Mouse (Mus musculus) hindlimb bud, embryonic 11.5 days (tissue): ENCODE measurements around the gene Adamtsl2.
A peak's percentile ranks its signal among the peaks of the same experiment; 100 is the strongest.

Source experiments
- DNase-seq: peaks from one replicate; pipeline ENCODE4 v3.0.0-alpha.2; 2012; ENCODE audit warnings: low read depth, low spot score; ENCODE audit errors: extremely low spot score

Gene Adamtsl2

DNA sequence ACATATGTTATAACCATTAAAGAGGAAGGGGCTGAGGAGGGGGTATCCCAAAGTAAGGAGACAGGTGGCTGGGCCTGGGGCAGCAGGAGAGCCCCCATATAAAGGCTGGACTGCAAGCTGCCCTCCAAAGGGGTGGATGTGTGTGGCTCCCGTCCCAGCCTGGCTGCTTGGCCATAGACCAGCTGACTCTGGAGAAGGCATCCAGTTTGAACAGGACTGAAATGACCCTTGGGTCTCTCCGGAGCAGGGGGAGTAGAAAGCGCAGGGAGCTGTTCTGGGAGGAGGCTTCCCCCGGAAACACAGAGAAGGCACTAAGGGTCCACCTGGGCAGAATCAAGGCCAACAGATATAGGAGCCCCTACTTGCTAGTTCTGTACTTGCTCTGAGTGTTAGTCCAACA, 4.4 kb upstream of the Adamtsl2 start:
- DNase-seq = no peak

DNA sequence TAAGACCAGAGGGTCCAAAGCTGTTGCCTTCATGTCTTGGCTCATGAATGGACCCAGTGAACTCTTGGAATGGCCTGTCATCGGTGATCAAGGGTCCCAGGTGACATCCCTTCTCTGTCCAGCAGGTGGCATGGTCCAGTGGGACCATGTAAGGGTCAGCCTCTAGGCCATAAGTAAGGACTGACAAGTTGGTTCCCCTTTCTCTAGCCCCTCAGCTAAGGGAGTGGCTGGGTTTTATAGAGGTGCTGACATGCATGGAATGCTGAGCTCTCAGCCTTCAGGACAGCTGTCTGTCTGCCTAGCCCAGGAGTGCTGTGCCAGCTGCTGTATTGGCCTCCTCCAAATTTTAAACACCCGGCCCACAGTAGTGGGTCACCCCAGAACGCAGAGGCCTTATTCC, 3.7 kb upstream of the Adamtsl2 start:
- no peak for DNase-seq

DNA sequence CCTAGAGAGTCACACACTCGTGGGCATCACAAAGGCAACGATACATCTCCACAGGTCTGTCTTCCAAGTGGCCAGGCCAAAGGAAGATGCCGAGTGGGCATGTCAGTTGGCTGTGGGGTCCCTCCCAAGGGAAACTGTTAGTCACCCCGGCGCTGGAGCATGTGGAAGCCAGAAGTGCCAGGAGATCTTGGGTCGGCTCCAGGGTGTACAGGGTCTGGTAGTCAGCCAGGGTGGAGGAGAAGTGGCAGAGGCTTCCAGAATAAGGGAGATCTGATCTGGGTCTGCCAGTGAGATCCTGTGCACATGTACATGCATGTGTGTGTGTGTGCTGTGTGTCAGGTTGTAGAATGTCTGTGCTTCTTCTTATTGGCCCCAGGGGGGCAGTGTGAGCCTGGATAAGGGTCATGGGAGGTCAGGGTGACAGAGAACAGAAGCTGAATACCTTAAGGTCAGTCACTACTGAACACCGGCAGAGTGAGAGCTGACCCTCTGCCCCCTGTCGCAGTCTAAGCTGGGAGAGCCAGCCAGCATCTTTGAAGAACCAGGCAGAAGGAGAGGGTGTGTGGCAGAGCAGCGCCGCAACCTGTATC, 1.4 kb upstream of the Adamtsl2 start:
- no peak for DNase-seq

GRCm38 (mm10) chr2:27078312-27078711, 867 bp upstream of the Adamtsl2 start:
- DNase-seq = no peak

GRCm38 (mm10) chr2:27079649-27080048, 470 bp downstream of the Adamtsl2 start:
- no peak for DNase-seq

GRCm38 (mm10) chr2:27083761-27084475, 4.7 kb downstream of the Adamtsl2 start:
- no peak for DNase-seq

DNA sequence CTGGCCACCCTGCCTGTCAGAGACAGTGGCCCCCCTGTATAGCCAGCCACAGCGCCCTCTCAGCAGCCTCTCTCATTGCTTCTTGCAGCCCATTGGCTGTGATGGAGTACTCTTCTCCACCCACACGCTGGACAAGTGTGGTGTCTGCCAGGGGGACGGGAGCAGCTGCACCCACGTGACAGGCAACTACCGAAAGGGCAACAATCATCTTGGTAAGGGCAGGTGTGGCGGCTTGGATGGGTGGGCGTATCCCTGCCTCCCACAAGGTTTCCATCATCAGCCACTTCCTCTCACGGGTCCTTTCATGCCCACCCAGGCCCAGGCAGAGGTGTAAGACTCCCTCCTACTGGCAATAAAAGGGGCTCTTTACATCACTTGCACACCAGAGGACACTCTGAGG, 5.8 kb downstream of the Adamtsl2 start:
- DNase-seq = no peak

- DNase-seq = no peak
Observed at GRCm38 (mm10) chr2:27085801-27086200, 6.6 kb downstream of the Adamtsl2 start.

GRCm38 (mm10) chr2:27086483-27087010, 7.4 kb downstream of the Adamtsl2 start:
- DNase-seq = no peak

DNA sequence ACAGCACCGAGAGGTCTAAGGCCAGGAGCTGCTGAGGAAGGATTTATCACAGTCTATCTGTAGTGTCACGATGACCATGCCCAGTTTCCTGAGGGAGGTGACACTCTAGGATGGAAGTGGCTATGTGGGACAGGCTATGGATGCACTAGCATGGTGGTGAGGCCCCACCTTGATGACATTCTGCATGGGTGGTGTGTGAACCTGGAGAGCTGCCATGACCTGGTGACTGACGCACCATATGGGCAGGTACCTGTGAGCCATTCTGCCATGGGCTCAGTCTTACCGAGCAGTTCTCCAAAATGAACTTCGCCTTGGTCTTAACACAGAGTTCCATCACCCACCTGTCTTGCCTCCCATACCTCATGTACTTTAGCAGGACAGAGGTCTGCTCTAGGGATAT, 8.4 kb downstream of the Adamtsl2 start:
- no peak for DNase-seq

DNA sequence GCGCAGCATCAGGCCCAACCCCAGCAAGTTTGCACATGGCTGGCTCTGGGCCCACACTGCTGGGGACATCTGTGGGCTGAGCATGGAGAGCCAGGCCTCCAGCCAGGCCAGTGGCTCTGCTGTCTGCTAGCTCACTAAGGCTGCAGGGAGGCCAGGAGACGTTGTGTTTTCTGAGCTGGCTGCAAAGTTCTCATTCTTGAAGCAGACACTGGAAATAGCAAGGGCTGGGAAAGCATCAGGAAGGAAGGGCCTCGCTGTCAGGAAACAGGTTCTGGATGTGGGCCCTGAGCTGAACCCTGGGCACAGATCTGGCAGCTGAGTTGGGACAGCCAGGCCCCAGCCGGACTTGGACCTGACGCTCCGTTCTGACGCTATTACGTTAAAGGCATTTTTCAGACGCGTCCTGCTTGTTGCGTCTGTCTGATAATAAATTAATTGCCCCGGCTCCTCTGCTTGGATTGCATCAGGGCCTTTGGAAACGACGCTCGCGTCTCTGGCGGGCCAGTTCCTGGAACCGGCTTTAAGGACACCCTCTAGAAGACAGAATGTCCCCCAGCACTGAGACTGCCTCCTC, 9.0 kb downstream of the Adamtsl2 start:
- no peak for DNase-seq

GRCm38 (mm10) chr2:27088700-27089099, 9.5 kb downstream of the Adamtsl2 start:
- no peak for DNase-seq

GRCm38 (mm10) chr2:27089238-27089637, 10.1 kb downstream of the Adamtsl2 start:
- DNase-seq = no peak

DNA sequence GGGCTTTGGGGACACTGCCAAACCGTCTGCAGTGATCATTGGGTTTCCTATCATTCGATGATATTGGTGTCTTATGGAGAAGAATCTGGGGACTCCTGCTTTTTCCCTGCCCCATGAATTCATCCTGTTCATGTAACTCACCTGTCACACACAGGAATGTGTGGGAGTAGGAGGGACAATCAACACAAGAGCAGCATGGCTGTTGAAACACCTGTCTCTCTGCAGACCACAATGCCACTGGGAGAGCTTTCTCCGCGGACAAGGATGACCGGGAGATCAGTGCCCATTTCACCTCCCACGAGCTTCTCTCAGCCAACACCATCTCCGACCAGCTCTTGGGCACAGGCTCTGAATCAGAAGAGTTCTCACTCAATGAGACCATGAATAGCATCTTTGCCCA, 16.0 kb downstream of the Adamtsl2 start:
- no peak for DNase-seq

- no peak for DNase-seq
Observed at GRCm38 (mm10) chr2:27096341-27096981, 17.3 kb downstream of the Adamtsl2 start.

- no peak for DNase-seq
Observed at GRCm38 (mm10) chr2:27097241-27097656, 18.1 kb downstream of the Adamtsl2 start.

- DNase-seq = no peak
Observed at GRCm38 (mm10) chr2:27097776-27098175, 18.6 kb downstream of the Adamtsl2 start.

DNA sequence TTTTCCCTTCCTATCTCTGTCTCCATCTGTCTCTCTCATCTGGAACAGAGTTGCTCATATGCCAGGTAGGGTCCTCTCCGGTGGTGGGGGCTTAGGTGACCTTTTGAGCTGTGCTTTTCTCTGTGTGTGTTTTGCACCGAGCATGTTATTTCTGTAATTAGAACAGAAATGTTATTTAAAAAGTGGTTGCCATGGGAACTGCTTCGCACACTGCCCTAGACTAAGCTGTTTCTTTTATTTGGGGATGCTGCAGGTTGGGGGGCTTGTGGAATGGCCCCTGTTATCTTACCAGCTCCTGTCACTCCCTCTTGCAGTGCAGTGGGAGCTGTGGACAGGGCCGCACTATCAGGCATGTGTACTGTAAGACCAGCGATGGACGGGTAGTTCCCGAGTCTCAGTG, 24.4 kb downstream of the Adamtsl2 start:
- no peak for DNase-seq

DNA sequence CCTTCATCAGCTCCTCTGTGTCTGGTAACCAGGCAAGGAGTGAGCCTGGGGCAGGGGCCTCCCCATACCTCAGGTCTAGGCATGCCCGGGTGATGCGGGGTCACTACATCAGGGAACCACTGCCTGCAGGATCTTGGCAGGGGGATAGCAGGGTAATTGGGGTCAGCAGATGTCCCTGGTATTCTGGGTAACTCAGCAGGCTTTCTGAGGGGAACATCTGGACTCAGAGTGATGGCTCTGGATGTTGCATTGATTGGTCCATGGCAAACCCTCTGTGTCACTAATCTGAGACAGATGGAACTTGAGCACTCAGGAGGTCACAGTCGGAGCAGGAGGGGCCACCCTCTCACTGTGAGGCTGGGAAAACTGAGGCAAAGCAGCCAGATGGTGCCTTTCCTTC, 27.6 kb downstream of the Adamtsl2 start:
- DNase-seq = peak; percentile 24

DNA sequence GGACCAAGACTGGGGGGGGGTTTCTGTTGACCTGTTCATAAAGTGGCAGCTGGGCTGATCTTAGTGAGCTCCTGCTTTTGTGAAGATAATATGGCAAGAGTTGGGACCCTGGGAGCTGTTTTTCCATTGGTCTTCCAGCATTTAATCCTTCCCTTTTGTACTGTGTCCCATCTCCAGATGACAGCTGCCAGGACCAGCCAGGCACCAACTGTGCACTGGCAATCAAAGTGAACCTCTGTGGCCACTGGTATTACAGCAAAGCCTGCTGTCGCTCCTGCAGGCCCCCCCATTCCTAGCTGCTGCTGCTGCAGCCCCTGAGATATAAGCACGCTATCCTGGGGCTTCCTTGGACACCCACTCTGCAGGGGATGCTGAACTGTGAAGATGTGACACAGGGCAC, 29.0 kb downstream of the Adamtsl2 start:
- no peak for DNase-seq

DNA sequence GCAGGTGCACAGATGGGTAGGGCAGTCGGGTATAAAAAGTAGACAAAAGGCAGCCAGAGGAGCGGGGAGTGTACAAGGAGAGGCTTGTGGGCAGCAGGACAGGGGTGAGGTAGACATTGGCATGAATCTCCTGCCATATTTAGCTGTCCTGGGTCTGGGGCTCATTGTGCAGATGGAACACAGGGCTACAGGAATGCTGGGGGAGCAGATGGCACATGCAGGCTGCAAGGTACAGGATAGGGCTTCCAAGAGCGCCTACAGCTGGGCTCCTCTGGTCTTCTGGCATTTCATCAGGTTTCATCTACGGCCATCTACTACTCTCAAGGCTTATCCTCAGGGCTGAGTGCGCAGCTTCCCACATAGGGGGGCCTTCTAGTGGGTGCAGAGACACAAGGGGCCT, 29.9 kb downstream of the Adamtsl2 start:
- no peak for DNase-seq

DNA sequence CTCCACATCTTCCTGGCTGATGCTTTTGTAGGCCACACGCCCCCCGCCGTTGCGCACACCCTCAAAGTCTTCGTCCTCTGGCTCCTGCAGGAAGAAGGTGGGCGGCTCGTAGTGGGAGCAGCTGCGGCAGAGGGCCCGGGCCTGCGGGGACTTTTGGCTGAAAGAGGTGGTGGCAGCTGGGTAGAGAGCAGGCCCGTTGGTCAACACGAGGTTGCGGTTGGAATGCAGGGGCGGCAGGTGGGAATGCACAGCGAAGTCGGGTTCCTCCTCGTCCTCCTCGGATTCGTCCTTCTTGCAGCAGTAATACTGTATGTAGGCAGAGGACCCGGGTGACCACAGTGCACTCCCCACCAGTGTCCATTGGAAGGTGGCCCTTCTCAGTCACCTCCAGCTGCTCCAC, 33.4 kb downstream of the Adamtsl2 start:
- DNase-seq = no peak
